9 mouse cellular contexts compared by ENCODE assay signal in genomic region chr1:138847146-138847545, GRCm38 (mm10). TPM values are rescaled to one million over a fixed set of nuclear protein-coding genes. Genes with fewer than 3 reads are reported as not detected.
DNase-seq lines count a peak whose midpoint lies in the region; ATAC-seq lines count a peak whose summit lies in the region.
"Had no signal": no experiment of that assay in that cellular context is flagged by ENCODE, and none has a peak within 500 bp of the region (broad histone marks: within the 10 kb centered on the region; RNA-seq: fewer than 3 reads in every experiment).

No protein-coding gene starts in this region.

- peaks cover 74% of the 10 kb centered on the region for H3K27me3 ChIP-seq in heart, embryonic 11.5 days (ENCODE audit: control insufficient read depth, insufficient read depth, low read length)
- peaks cover 87% of the 10 kb centered on the region for H3K27me3 ChIP-seq in hindbrain, embryonic 12.5 days
- H3K27me3 ChIP-seq in midbrain, embryonic 11.5 days (ENCODE audit: control insufficient read depth, insufficient read depth, low read length): peaks cover 78% of the 10 kb centered on the region

- DNase-seq in heart, adult 8-10 months (ENCODE audit: low spot score): no peak
- DNase-seq in ES-CJ7 (ENCODE audit: low read depth, low spot score): peak; percentile 68
- DNase-seq in midbrain, embryonic 11.5 days (ENCODE audit: low spot score, missing footprints): peak; percentile 93
- no peak for DNase-seq in left cerebral cortex, postnatal 4 days
- DNase-seq in cerebellum, adult 11 months: no peak
- no peak for DNase-seq in left cerebral cortex, postnatal 10 days (ENCODE audit: extremely low spot score in 1 of 2, low spot score in 2 of 2)

- no peak overlapping the region for H3K27ac ChIP-seq in heart, embryonic 11.5 days (ENCODE audit: low read depth, low read length)
- H3K27ac ChIP-seq in hindbrain, embryonic 12.5 days: peak overlapping the region; percentile 48; the same call in 1 of the 2 replicates
- peak overlapping the region; percentile 35; the same call in 1 of the 2 replicates for H3K27ac ChIP-seq in midbrain, embryonic 11.5 days (ENCODE audit: low read depth, low read length)

- H3K4me1 ChIP-seq in heart, embryonic 11.5 days (ENCODE audit: control insufficient read depth, insufficient read depth, low read length): peaks cover 16% of the 10 kb centered on the region
- H3K4me1 ChIP-seq in hindbrain, embryonic 12.5 days: peaks cover 31% of the 10 kb centered on the region
- peaks cover 24% of the 10 kb centered on the region for H3K4me1 ChIP-seq in midbrain, embryonic 11.5 days (ENCODE audit: control insufficient read depth, insufficient read depth, low read length)

- WGBS in heart, embryonic 11.5 days (ENCODE audit: insufficient replicate concordance): under 1% methylated on average over 21 of the region's 21 CpGs
- WGBS in hindbrain, embryonic 12.5 days: under 1% methylated on average over 21 of the region's 21 CpGs
- WGBS in midbrain, embryonic 11.5 days: under 1% methylated on average over 21 of the region's 21 CpGs

- no peak overlapping the region for H3K9ac ChIP-seq in heart, embryonic 11.5 days (ENCODE audit: low read depth, low read length)
- H3K9ac ChIP-seq in hindbrain, embryonic 12.5 days: 0 out of 2 replicates have a peak overlapping the region, but pooled peaks have one; percentile 32
- peak overlapping the region; percentile 38; the same call in 1 of the 2 replicates for H3K9ac ChIP-seq in midbrain, embryonic 11.5 days (ENCODE audit: low read length)

- H3K9me3 ChIP-seq in heart, embryonic 11.5 days (replicated peaks; ENCODE audit: control insufficient read depth, low read length): no peaks in the 10 kb centered on the region
- no peaks in the 10 kb centered on the region for H3K9me3 ChIP-seq in hindbrain, embryonic 12.5 days (replicated peaks)
- H3K9me3 ChIP-seq in midbrain, embryonic 11.5 days (ENCODE audit: control insufficient read depth, low read length): no peaks in the 10 kb centered on the region

- H3K4me2 ChIP-seq in heart, embryonic 11.5 days: peak overlapping the region; percentile 54
- H3K4me2 ChIP-seq in hindbrain, embryonic 12.5 days (replicated peaks): peak overlapping the region; percentile 6; the same call in 1 of the 2 replicates
- peak overlapping the region; percentile 32 for H3K4me2 ChIP-seq in midbrain, embryonic 11.5 days

- peak overlapping the region; percentile 37 for H3K4me3 ChIP-seq in heart, embryonic 11.5 days (ENCODE audit: low read depth, low read length)
- peak overlapping the region; percentile 35 for H3K4me3 ChIP-seq in hindbrain, embryonic 12.5 days
- peak overlapping the region; percentile 32 for H3K4me3 ChIP-seq in midbrain, embryonic 11.5 days (ENCODE audit: low read depth, low read length)

- ATAC-seq in heart, embryonic 11.5 days (replicated peaks; ENCODE audit: insufficient number of reproducible peaks, low FRiP score, low TSS enrichment): no peak
- ATAC-seq in hindbrain, embryonic 12.5 days (ENCODE audit: low FRiP score): no peak
- ATAC-seq in midbrain, embryonic 11.5 days (ENCODE audit: low FRiP score): no peak

- no peaks in the 10 kb centered on the region for H3K36me3 ChIP-seq in heart, embryonic 11.5 days (ENCODE audit: control insufficient read depth, insufficient read depth, low read length)
- no peaks in the 10 kb centered on the region for H3K36me3 ChIP-seq in hindbrain, embryonic 12.5 days
- no peaks in the 10 kb centered on the region for H3K36me3 ChIP-seq in midbrain, embryonic 11.5 days (ENCODE audit: control insufficient read depth, insufficient read depth, low read length)

- intact Hi-C loops in left cerebral cortex, postnatal 4 days (cut with DNase I): no loop called here
- intact Hi-C loops in left cerebral cortex, postnatal 10 days (cut with DNase I): loop anchor here (10.0 kb wide), 2 partner anchors 118 to 578 kb away; partner anchors contain the start of genes Dennd1b and Zbtb41

RNA-seq across cellular contexts. Expression of gene Lhx9, which starts 1.2 kb away (rescaled TPM):
- polyA plus RNA-seq in heart, embryonic 11.5 days (2014; fragmentation: Nextera tagmentation; extraction: Ambion mirVana): 2.0 and 2.5 TPM in 2 replicates
- under 1 TPM in 1 of 4 experiments, not detected in 3; 0.25 TPM for total RNA-seq in heart, adult 8-10 months (2022)
- polyA plus RNA-seq in hindbrain, embryonic 12.5 days (2016; fragmentation: Nextera tagmentation; extraction: Ambion mirVana): 22.7 and 25.8 TPM in 2 replicates
- 43.4 and 48.9 TPM in 2 replicates for polyA plus RNA-seq in midbrain, embryonic 11.5 days (2014; fragmentation: Nextera tagmentation; extraction: Ambion mirVana)
- 1 to 10 TPM; 1.8 to 4.9 TPM for total RNA-seq in left cerebral cortex, postnatal 4 days (2021)
- total RNA-seq in left cerebral cortex, postnatal 10 days (2021): 1 to 10 TPM; 1.1 TPM
- total RNA-seq: liver, adult 2 months had no signal

RNA-seq across cellular contexts. Expression of gene 2310009B15Rik, which starts 9.5 kb away (rescaled TPM):
- 27.4 and 28.1 TPM in 2 replicates for polyA plus RNA-seq in heart, embryonic 11.5 days (2014; fragmentation: Nextera tagmentation; extraction: Ambion mirVana)
- 10 to 100 TPM in 3 of 4 experiments, 1 to 10 TPM in 1; 9.6 to 12.8 (median 10.9) TPM for total RNA-seq in heart, adult 8-10 months (2022)
- 41.5 and 46.2 TPM in 2 replicates for polyA plus RNA-seq in hindbrain, embryonic 12.5 days (2016; fragmentation: Nextera tagmentation; extraction: Ambion mirVana)
- polyA plus RNA-seq in midbrain, embryonic 11.5 days (2014; fragmentation: Nextera tagmentation; extraction: Ambion mirVana): 57.0 and 63.0 TPM in 2 replicates
- total RNA-seq in left cerebral cortex, postnatal 4 days (2021): 10 to 100 TPM; 14.7 to 17.2 TPM
- 10 to 100 TPM; 14.6 to 15.4 TPM for total RNA-seq in left cerebral cortex, postnatal 10 days (2021)

Comparison
In these comparisons a context has a peak if more than half of its experiments do, and no peak if none do; other contexts are left out.
1. DNase-seq: peak in ES-CJ7 (single experiment) and midbrain, embryonic 11.5 days (single experiment); none in heart, adult 8-10 months (single experiment), left cerebral cortex, postnatal 4 days (single experiment), cerebellum, adult 11 months (single experiment) and left cerebral cortex, postnatal 10 days (0 of 2).
2. Peak in every context shown above with its lines, with median percentiles within 50 percentile points of each other: H3K4me2 ChIP-seq and H3K4me3 ChIP-seq.